Mouse (Mus musculus) bone marrow, adult 2 months (tissue): ENCODE results near the gene Znhit6. TPM values are rescaled to one million over a fixed set of nuclear protein-coding genes. Genes with fewer than 3 reads are reported as not detected.

Source experiments
- H3K27ac ChIP-seq: fragments of 200-500 bp; 2 replicates; pipeline ENCODE4 v1.5.1; 2012; ENCODE audit warnings: low read depth, mild to moderate bottlenecking, control low read depth, inconsistent platforms, low read length; ENCODE audit not compliant: control insufficient read depth, poor library complexity, insufficient read depth
- H3K4me1 ChIP-seq: fragments of 200-500 bp; 2 replicates; pipeline ENCODE4 v1.6.1; 2011; ENCODE audit warnings: low read length; ENCODE audit not compliant: control insufficient read depth, insufficient read depth
- H3K4me3 ChIP-seq: fragments of 200-500 bp; replicated peaks from 2 replicates; pipeline ENCODE3; 2011; ENCODE audit warnings: mild to moderate bottlenecking, low read depth, low read length, control low read depth; ENCODE audit not compliant: control insufficient read depth
- CTCF ChIP-seq: fragments of 200-500 bp; IDR thresholded peaks from 2 replicates; pipeline ENCODE4 v1.5.1; 2011; ENCODE audit warnings: low read length, control low read depth; ENCODE audit not compliant: control insufficient read depth, insufficient read depth
- POLR2A ChIP-seq: fragments of 200-500 bp; IDR thresholded peaks from 2 replicates; pipeline ENCODE4 v1.6.1; 2011; ENCODE audit warnings: low read depth, mild to moderate bottlenecking, control low read depth, low read length, borderline replicate concordance; ENCODE audit not compliant: control insufficient read depth
- WGBS: fragments of 180-500 bp; shearing (Covaris S2); methylation state at CpG from one replicate; pipeline ENCODE4 v1.1.7; 2018; 5-methylcytosine and 5-hydroxymethylcytosine counted together
- polyA plus RNA-seq: library from polyadenylated mRNA; stranded (reverse); fragments of >200 nt; gene quantifications from 2 replicates; pipeline ENCODE4 v1.2.4, GENCODE M21; 2011; ENCODE audit warnings: low replicate concordance; ENCODE audit not compliant: missing spikeins, insufficient read depth, insufficient read length

Znhit6 gene
- polyA plus RNA-seq, 1 experiment, result 21.9 TPM

GRCm38 (mm10) chr3:145645463-145645862 lies 69.5 kb downstream of the Znhit6 start:
- Histone ChIP-seq H3K4me1 (no peaks in the 10 kb centered on the region), H3K4me3 (no peak overlapping the region), H3K27ac (no peak overlapping the region)
- TF ChIP-seq POLR2A, result no peak
- no peak for TF ChIP-seq CTCF
- WGBS, result 82% methylated on average over 6 of the region's 6 CpGs

- Histone ChIP-seq H3K4me3 (no peak overlapping the region), H3K4me1 (no peaks in the 10 kb centered on the region), H3K27ac (no peak overlapping the region)
- TF ChIP-seq CTCF (no peak), POLR2A (no peak)
- WGBS, result 83% methylated on average over 3 of the region's 3 CpGs
These were observed 70.0 kb downstream of the Znhit6 start for GRCm38 (mm10) chr3:145646009-145646408.

GRCm38 (mm10) chr3:145646666-145647065 lies 70.7 kb downstream of the Znhit6 start:
- TF ChIP-seq POLR2A, result no peak
- TF ChIP-seq CTCF, result no peak
- H3K4me3 ChIP-seq, result no peak overlapping the region
- no peaks in the 10 kb centered on the region for H3K4me1 ChIP-seq
- H3K27ac ChIP-seq, result no peak overlapping the region
- 40% methylated on average over 2 of the region's 2 CpGs for WGBS

- 86% methylated on average over 18 of the region's 18 CpGs for WGBS
- Histone ChIP-seq H3K4me1 (no peaks in the 10 kb centered on the region), H3K27ac (no peak overlapping the region), H3K4me3 (no peak overlapping the region)
- TF ChIP-seq CTCF, result no peak
- TF ChIP-seq POLR2A, result no peak
These were observed 71.4 kb downstream of the Znhit6 start for GRCm38 (mm10) chr3:145647416-145647815.

- 20% methylated on average over 26 of the region's 26 CpGs for WGBS
- Histone ChIP-seq H3K4me1 (no peaks in the 10 kb centered on the region), H3K27ac (no peak overlapping the region), H3K4me3 (no peak overlapping the region)
- no peak for TF ChIP-seq CTCF
- no peak for TF ChIP-seq POLR2A
These were observed 72.3 kb downstream of the Znhit6 start for GRCm38 (mm10) chr3:145648097-145648931.

GRCm38 (mm10) chr3:145648991-145649851 lies 73.2 kb downstream of the Znhit6 start:
- no peak for TF ChIP-seq CTCF
- no peak for TF ChIP-seq POLR2A
- Histone ChIP-seq H3K4me3 (no peak overlapping the region), H3K27ac (no peak overlapping the region), H3K4me1 (no peaks in the 10 kb centered on the region)
- 2% methylated on average over 49 of the region's 49 CpGs for WGBS

- no peak for TF ChIP-seq CTCF
- no peak for TF ChIP-seq POLR2A
- H3K4me3 ChIP-seq, result no peak within 1 kb of the TSS
- no peaks in the 10 kb centered on the region for H3K4me1 ChIP-seq
- WGBS, result under 1% methylated on average over 29 of the region's 29 CpGs
- H3K27ac ChIP-seq, result no peak within 1 kb of the TSS
These were observed 73.8 kb downstream of the Znhit6 start, which contains the start of gene Ccn1 for GRCm38 (mm10) chr3:145649852-145650202. Gene Ccn1, minus strand, starts transcription at chr3:145649981.
